Mouse (Mus musculus) ES-Bruce4 (cell line): Measurements from ENCODE around the gene Zfp113. TPM values are rescaled to one million over a fixed set of nuclear protein-coding genes. Genes with fewer than 3 reads are reported as not detected.

ENCODE experiments used
- H3K27ac ChIP-seq: 2 replicates; pipeline ENCODE4 v1.5.1; 2012; ENCODE audit warnings: low read length, inconsistent platforms; ENCODE audit not compliant: insufficient read depth
- H3K27me3 ChIP-seq: 2 replicates; pipeline ENCODE4 v1.6.1; 2012; ENCODE audit warnings: mild to moderate bottlenecking, low read length, inconsistent platforms; ENCODE audit not compliant: control insufficient read depth, poor library complexity, insufficient read depth, severe bottlenecking
- H3K36me3 ChIP-seq: 2 replicates; pipeline ENCODE4 v1.6.1; 2012; ENCODE audit warnings: inconsistent platforms, mild to moderate bottlenecking, low read length, moderate library complexity; ENCODE audit not compliant: control insufficient read depth, poor library complexity, insufficient read depth, severe bottlenecking
- H3K4me1 ChIP-seq: one replicate; pipeline ENCODE4 v1.8.1; 2011; ENCODE audit warnings: low read length; ENCODE audit not compliant: control insufficient read depth, insufficient read depth
- H3K4me3 ChIP-seq: 2 replicates; pipeline ENCODE4 v1.5.1; 2011; ENCODE audit warnings: low read depth, mild to moderate bottlenecking, low read length
- H3K9ac ChIP-seq: 2 replicates; pipeline ENCODE4 v1.6.1; 2012; ENCODE audit warnings: low read depth, mild to moderate bottlenecking, inconsistent platforms; ENCODE audit not compliant: poor library complexity, severe bottlenecking
- H3K9me3 ChIP-seq: replicated peaks from 2 replicates; pipeline ENCODE4 v1.6.1; 2012; ENCODE audit warnings: mild to moderate bottlenecking, low read length, inconsistent platforms; ENCODE audit not compliant: control insufficient read depth, poor library complexity, insufficient read depth, severe bottlenecking
- CTCF ChIP-seq: IDR thresholded peaks from one replicate; pipeline ENCODE4 v1.8.1; 2011; ENCODE audit warnings: low read depth, low read length
- EP300 ChIP-seq: IDR thresholded peaks from 2 replicates; pipeline ENCODE4 v1.6.1; 2011; ENCODE audit warnings: low read depth, low read length; ENCODE audit not compliant: insufficient read depth
- POLR2A ChIP-seq: IDR thresholded peaks from one replicate; pipeline ENCODE4 v1.8.1; 2011; ENCODE audit warnings: low read length; ENCODE audit not compliant: insufficient read depth
- polyA plus RNA-seq: library from polyadenylated mRNA; stranded (reverse); fragments of >200 nt; gene quantifications from 2 replicates; pipeline ENCODE4 v1.2.4, GENCODE M21; 2011; ENCODE audit warnings: low read depth; ENCODE audit not compliant: missing spikeins, insufficient read depth, insufficient read length

The Zfp113 gene
- polyA plus RNA-seq, 1 experiment, result 10.0 TPM

- no peak overlapping the region for H3K27ac ChIP-seq
- H3K4me3 ChIP-seq, result no peak overlapping the region
- H3K36me3 ChIP-seq, result peaks cover 41% of the 10 kb centered on the region
- H3K27me3 ChIP-seq, result no peaks in the 10 kb centered on the region
- no peaks in the 10 kb centered on the region for H3K9me3 ChIP-seq
- no peaks in the 10 kb centered on the region for H3K4me1 ChIP-seq
- no peak for TF ChIP-seq CTCF
- TF ChIP-seq EP300, result no peak
- no peak for TF ChIP-seq POLR2A
- no peak overlapping the region for H3K9ac ChIP-seq
These were observed 50.6 kb downstream of the Zfp113 start for GRCm38 (mm10) chr5:138104976-138105375.

- no peaks in the 10 kb centered on the region for H3K4me1 ChIP-seq
- no peak overlapping the region for H3K4me3 ChIP-seq
- TF ChIP-seq EP300 (no peak), POLR2A (no peak), CTCF (no peak)
- no peaks in the 10 kb centered on the region for H3K27me3 ChIP-seq
- H3K9ac ChIP-seq, result no peak overlapping the region
- H3K36me3 ChIP-seq, result peaks cover 54% of the 10 kb centered on the region
- H3K9me3 ChIP-seq, result peaks cover 19% of the 10 kb centered on the region
- no peak overlapping the region for H3K27ac ChIP-seq
These were observed 61.1 kb downstream of the Zfp113 start for GRCm38 (mm10) chr5:138094474-138094873.

- Histone ChIP-seq H3K9ac (no peak overlapping the region), H3K4me3 (no peak overlapping the region), H3K36me3 (peaks cover 37% of the 10 kb centered on the region), H3K27me3 (no peaks in the 10 kb centered on the region), H3K4me1 (no peaks in the 10 kb centered on the region), H3K27ac (no peak overlapping the region), H3K9me3 (peaks cover 17% of the 10 kb centered on the region)
- TF ChIP-seq POLR2A, result no peak
- TF ChIP-seq EP300, result no peak
- TF ChIP-seq CTCF, result no peak
These were observed 62.8 kb downstream of the Zfp113 start for GRCm38 (mm10) chr5:138092771-138093170.

- TF ChIP-seq EP300, result peak; percentile 68
- no peak for TF ChIP-seq POLR2A
- Histone ChIP-seq H3K9ac (no peak overlapping the region), H3K27me3 (no peaks in the 10 kb centered on the region), H3K9me3 (peaks cover 2% of the 10 kb centered on the region; the same call in 1 of the 2 replicates), H3K4me1 (no peaks in the 10 kb centered on the region), H3K36me3 (peaks cover 20% of the 10 kb centered on the region), H3K27ac (peak overlapping the region; percentile 57), H3K4me3 (peak overlapping the region; percentile 8; the same call in 1 of the 2 replicates)
These were observed 64.8 kb downstream of the Zfp113 start for GRCm38 (mm10) chr5:138090737-138091136.

GRCm38 (mm10) chr5:138090271-138090670 lies 65.3 kb downstream of the Zfp113 start:
- H3K4me3 ChIP-seq, result no peak overlapping the region
- no peak overlapping the region for H3K9ac ChIP-seq
- no peak overlapping the region for H3K27ac ChIP-seq
- no peaks in the 10 kb centered on the region for H3K27me3 ChIP-seq
- no peaks in the 10 kb centered on the region for H3K4me1 ChIP-seq
- TF ChIP-seq EP300 (no peak), POLR2A (no peak), CTCF (peak; percentile 50)
- H3K9me3 ChIP-seq, result peaks cover 2% of the 10 kb centered on the region; the same call in 1 of the 2 replicates
- peaks cover 18% of the 10 kb centered on the region for H3K36me3 ChIP-seq

Other genes with a start within 250 kb of the Zfp113 start
- gene Cyp3a13, start 234.1 kb downstream of the Zfp113 start, polyA plus RNA-seq, result not detected in 2 replicates
- not detected in 2 replicates for gene Gjc3, start 192.6 kb downstream of the Zfp113 start, polyA plus RNA-seq
- gene Azgp1, start 174.2 kb downstream of the Zfp113 start, polyA plus RNA-seq, result not detected in 2 replicates
- gene Smok3a, start 134.5 kb downstream of the Zfp113 start, polyA plus RNA-seq, result not detected in 2 replicates
- gene Smok3b, start 134.3 kb downstream of the Zfp113 start, polyA plus RNA-seq, result not detected in 2 replicates
- gene Smok3c, start 102.5 kb downstream of the Zfp113 start, polyA plus RNA-seq, result not detected in 2 replicates
- 15.1 and 15.3 TPM in 2 replicates for gene Zkscan1, start 70.7 kb downstream of the Zfp113 start, polyA plus RNA-seq
- gene Zscan21, start 38.8 kb downstream of the Zfp113 start, polyA plus RNA-seq, result 27.3 and 29.2 TPM in 2 replicates
- 121 and 122 TPM in 2 replicates for gene Cops6, start 5.3 kb upstream of the Zfp113 start, polyA plus RNA-seq
- 11.4 and 14.7 TPM in 2 replicates for gene Ap4m1, start 16.3 kb upstream of the Zfp113 start, polyA plus RNA-seq
- 298 and 304 TPM in 2 replicates for gene Mcm7, start 16.7 kb upstream of the Zfp113 start, polyA plus RNA-seq
- 51.6 and 55.4 TPM in 2 replicates for gene Taf6, start 31.7 kb upstream of the Zfp113 start, polyA plus RNA-seq
- gene Cnpy4, start 31.7 kb upstream of the Zfp113 start, polyA plus RNA-seq, result 22.7 and 24.3 TPM in 2 replicates
- gene Mblac1, start 38.6 kb upstream of the Zfp113 start, polyA plus RNA-seq, result 0.68 and 1.4 TPM in 2 replicates
- not detected in 2 replicates for gene Nxpe5, start 70.2 kb upstream of the Zfp113 start, polyA plus RNA-seq
- gene Lamtor4, start 99.7 kb upstream of the Zfp113 start, polyA plus RNA-seq, result 21.1 and 24.3 TPM in 2 replicates
- gene BC037034, start 108.3 kb upstream of the Zfp113 start, polyA plus RNA-seq, result 14.7 and 16.6 TPM in 2 replicates
- gene Gal3st4, start 117.1 kb upstream of the Zfp113 start, polyA plus RNA-seq, result 0.30 and 0.84 TPM in 2 replicates
- not detected in 2 replicates for gene Gm43720, start 124.2 kb upstream of the Zfp113 start, polyA plus RNA-seq
- 14.6 and 15.4 TPM in 2 replicates for gene Gpc2, start 124.3 kb upstream of the Zfp113 start, polyA plus RNA-seq
- 16.5 and 24.6 TPM in 2 replicates for gene Stag3, start 124.5 kb upstream of the Zfp113 start, polyA plus RNA-seq
- not detected in 2 replicates for gene Pvrig, start 186.2 kb upstream of the Zfp113 start, polyA plus RNA-seq